Mouse (Mus musculus): ENCODE data around the gene Gucy2g. TPM values are rescaled to one million over a fixed set of nuclear protein-coding genes. Genes with fewer than 3 reads are reported as not detected.

Gene Gucy2g
- polyA plus RNA-seq, 1 experiment = not detected

DNA sequence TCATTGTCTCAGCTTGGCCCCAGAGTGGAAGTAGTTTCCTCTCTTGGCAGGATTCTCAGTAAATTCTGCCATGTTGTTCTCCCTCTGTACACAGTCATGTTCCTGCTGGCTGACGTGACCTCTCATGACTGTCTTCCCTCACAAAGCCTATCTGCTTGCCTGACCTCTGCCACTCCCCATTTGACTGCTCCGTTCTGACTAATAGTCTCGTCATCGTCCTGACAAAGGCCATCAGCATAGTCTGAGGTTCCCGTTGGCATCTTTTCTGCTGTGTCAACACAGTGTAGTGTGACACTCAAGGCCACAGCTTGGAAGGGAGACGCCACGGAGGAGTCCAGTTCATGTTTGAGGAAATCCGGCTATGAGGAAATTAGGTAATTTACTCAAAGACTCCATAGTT, 8.9 kb downstream of the Gucy2g start:
- H3K4me3 ChIP-seq (replicated peaks) = no peak overlapping the region
- peaks cover 26% of the 10 kb centered on the region for H3K4me1 ChIP-seq (ENCODE audit: control insufficient read depth)
- no peaks in the 10 kb centered on the region for H3K9me3 ChIP-seq (ENCODE audit: control insufficient read depth, low read length)
- no peaks in the 10 kb centered on the region for H3K36me3 ChIP-seq (ENCODE audit: control insufficient read depth)
- TF ChIP-seq TAL1 (IDR thresholded peaks at IDR 0.05; ENCODE audit: low read length) = no peak
- TF ChIP-seq GATA1 (IDR thresholded peaks at IDR 0.05; ENCODE audit: low read length) = no peak
- H3K27me3 ChIP-seq (ENCODE audit: control insufficient read depth) = no peaks in the 10 kb centered on the region

- TF ChIP-seq GATA1 (IDR thresholded peaks at IDR 0.05; ENCODE audit: low read length) = no peak
- no peak for TF ChIP-seq TAL1 (IDR thresholded peaks at IDR 0.05; ENCODE audit: low read length)
- no peaks in the 10 kb centered on the region for H3K9me3 ChIP-seq (ENCODE audit: control insufficient read depth, low read length)
- no peaks in the 10 kb centered on the region for H3K36me3 ChIP-seq (ENCODE audit: control insufficient read depth)
- H3K27me3 ChIP-seq (ENCODE audit: control insufficient read depth) = no peaks in the 10 kb centered on the region
- H3K4me1 ChIP-seq (ENCODE audit: control insufficient read depth) = peaks cover 26% of the 10 kb centered on the region
- H3K4me3 ChIP-seq (replicated peaks) = no peak overlapping the region
Observed at GRCm38 (mm10) chr19:55231081-55231480, 10.0 kb downstream of the Gucy2g start.

GRCm38 (mm10) chr19:55227135-55227534, 13.9 kb downstream of the Gucy2g start:
- Histone ChIP-seq H3K4me1 (ENCODE audit: control insufficient read depth) (peaks cover 11% of the 10 kb centered on the region), H3K36me3 (ENCODE audit: control insufficient read depth) (no peaks in the 10 kb centered on the region), H3K27me3 (ENCODE audit: control insufficient read depth) (0 out of 2 replicates have a peak, but pooled peaks cover 2% of the 10 kb centered on the region), H3K9me3 (ENCODE audit: control insufficient read depth, low read length) (no peaks in the 10 kb centered on the region), H3K4me3 (replicated peaks) (no peak overlapping the region)
- TF ChIP-seq GATA1 (IDR thresholded peaks at IDR 0.05; ENCODE audit: low read length) (no peak), TAL1 (IDR thresholded peaks at IDR 0.05; ENCODE audit: low read length) (no peak)

DNA sequence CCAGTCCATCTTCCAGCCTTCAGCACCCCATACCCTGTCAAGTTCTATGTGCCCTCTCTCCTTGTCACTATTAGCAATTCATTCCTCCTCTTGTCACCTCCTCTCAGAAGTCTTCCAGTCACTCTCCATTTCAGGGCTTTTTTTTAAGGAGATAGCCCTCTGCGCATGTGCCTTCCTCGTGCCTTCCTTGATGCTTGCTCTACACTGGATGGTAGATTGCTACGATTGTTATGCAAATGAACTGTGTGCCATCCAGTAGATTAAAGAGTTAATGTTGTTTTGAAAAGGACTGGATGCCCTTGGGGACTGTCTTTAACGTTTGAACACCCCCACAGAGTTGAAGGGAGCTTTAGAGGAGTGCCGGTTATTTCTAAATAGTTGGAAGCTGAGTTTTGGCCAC, 14.4 kb downstream of the Gucy2g start:
- TF ChIP-seq TAL1 (IDR thresholded peaks at IDR 0.05; ENCODE audit: low read length) = no peak
- no peak for TF ChIP-seq GATA1 (IDR thresholded peaks at IDR 0.05; ENCODE audit: low read length)
- peaks cover 8% of the 10 kb centered on the region for H3K4me1 ChIP-seq (ENCODE audit: control insufficient read depth)
- 0 out of 2 replicates have a peak, but pooled peaks cover 2% of the 10 kb centered on the region for H3K27me3 ChIP-seq (ENCODE audit: control insufficient read depth)
- no peaks in the 10 kb centered on the region for H3K9me3 ChIP-seq (ENCODE audit: control insufficient read depth, low read length)
- no peaks in the 10 kb centered on the region for H3K36me3 ChIP-seq (ENCODE audit: control insufficient read depth)
- no peak overlapping the region for H3K4me3 ChIP-seq (replicated peaks)

GRCm38 (mm10) chr19:55222268-55222667, 18.8 kb downstream of the Gucy2g start:
- TF ChIP-seq TAL1 (IDR thresholded peaks at IDR 0.05; ENCODE audit: low read length) (no peak), GATA1 (IDR thresholded peaks at IDR 0.05; ENCODE audit: low read length) (no peak)
- no peak overlapping the region for H3K4me3 ChIP-seq (replicated peaks)
- H3K27me3 ChIP-seq (ENCODE audit: control insufficient read depth) = 0 out of 2 replicates have a peak, but pooled peaks cover 2% of the 10 kb centered on the region
- no peaks in the 10 kb centered on the region for H3K9me3 ChIP-seq (ENCODE audit: control insufficient read depth, low read length)
- H3K36me3 ChIP-seq (ENCODE audit: control insufficient read depth) = no peaks in the 10 kb centered on the region
- H3K4me1 ChIP-seq (ENCODE audit: control insufficient read depth) = peaks cover 44% of the 10 kb centered on the region

DNA sequence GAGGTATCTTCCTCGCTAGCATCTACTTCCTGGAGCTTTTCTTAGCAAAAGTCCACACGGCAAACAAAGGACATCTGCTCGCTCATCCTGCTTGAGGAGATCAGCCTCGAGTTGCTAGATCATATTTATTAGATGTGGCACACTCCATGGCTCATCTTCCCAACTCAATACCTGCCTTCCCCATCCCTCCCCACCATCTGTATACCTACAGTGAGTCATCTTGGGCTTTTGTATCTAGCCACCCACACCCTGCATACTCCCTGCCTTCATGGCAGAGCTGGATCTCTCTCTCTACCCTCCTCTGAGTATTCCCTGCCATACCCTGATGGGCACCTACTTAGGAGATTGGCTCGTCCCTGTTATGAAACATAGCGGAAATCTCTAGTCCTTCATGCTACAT, 19.8 kb downstream of the Gucy2g start:
- no peaks in the 10 kb centered on the region for H3K9me3 ChIP-seq (ENCODE audit: control insufficient read depth, low read length)
- no peaks in the 10 kb centered on the region for H3K36me3 ChIP-seq (ENCODE audit: control insufficient read depth)
- no peak for TF ChIP-seq GATA1 (IDR thresholded peaks at IDR 0.05; ENCODE audit: low read length)
- H3K4me3 ChIP-seq (replicated peaks) = no peak overlapping the region
- peaks cover 47% of the 10 kb centered on the region for H3K4me1 ChIP-seq (ENCODE audit: control insufficient read depth)
- 0 out of 2 replicates have a peak, but pooled peaks cover 2% of the 10 kb centered on the region for H3K27me3 ChIP-seq (ENCODE audit: control insufficient read depth)

DNA sequence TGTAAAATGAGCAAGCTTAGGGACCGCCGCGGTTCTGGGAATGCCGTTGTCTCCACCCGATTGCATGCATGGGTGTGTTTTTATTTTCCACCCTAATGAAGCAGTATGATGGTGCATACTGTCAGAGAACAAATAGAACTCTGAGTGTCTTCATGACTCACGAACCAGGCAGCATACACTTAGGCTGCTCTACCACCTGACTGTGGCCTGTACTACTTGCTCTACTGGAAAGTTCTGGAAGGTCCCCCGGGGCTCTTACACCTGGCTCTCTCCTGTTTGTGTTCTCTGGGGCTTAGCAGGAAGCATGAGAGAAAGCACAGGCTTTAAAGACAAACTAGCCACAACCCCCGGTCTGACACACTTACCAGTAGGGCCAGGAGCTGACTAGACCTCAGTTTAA, 21.7 kb downstream of the Gucy2g start:
- H3K27me3 ChIP-seq (ENCODE audit: control insufficient read depth) = 0 out of 2 replicates have a peak, but pooled peaks cover 2% of the 10 kb centered on the region
- TF ChIP-seq TAL1 (IDR thresholded peaks at IDR 0.05; ENCODE audit: low read length) (no peak), GATA1 (IDR thresholded peaks at IDR 0.05; ENCODE audit: low read length) (no peak)
- no peaks in the 10 kb centered on the region for H3K36me3 ChIP-seq (ENCODE audit: control insufficient read depth)
- peak overlapping the region; percentile 61 for H3K4me3 ChIP-seq (replicated peaks)
- H3K4me1 ChIP-seq (ENCODE audit: control insufficient read depth) = peaks cover 47% of the 10 kb centered on the region
- no peaks in the 10 kb centered on the region for H3K9me3 ChIP-seq (ENCODE audit: control insufficient read depth, low read length)

GRCm38 (mm10) chr19:55218741-55219221, 22.3 kb downstream of the Gucy2g start:
- Histone ChIP-seq H3K27me3 (ENCODE audit: control insufficient read depth) (no peaks in the 10 kb centered on the region), H3K36me3 (ENCODE audit: control insufficient read depth) (no peaks in the 10 kb centered on the region), H3K9me3 (ENCODE audit: control insufficient read depth, low read length) (no peaks in the 10 kb centered on the region), H3K4me3 (replicated peaks) (peak overlapping the region; percentile 61), H3K4me1 (ENCODE audit: control insufficient read depth) (peaks cover 47% of the 10 kb centered on the region)
- peak; percentile 86 for TF ChIP-seq GATA1 (IDR thresholded peaks at IDR 0.05; ENCODE audit: low read length)
- TF ChIP-seq TAL1 (IDR thresholded peaks at IDR 0.05; ENCODE audit: low read length) = peak; percentile 79

DNA sequence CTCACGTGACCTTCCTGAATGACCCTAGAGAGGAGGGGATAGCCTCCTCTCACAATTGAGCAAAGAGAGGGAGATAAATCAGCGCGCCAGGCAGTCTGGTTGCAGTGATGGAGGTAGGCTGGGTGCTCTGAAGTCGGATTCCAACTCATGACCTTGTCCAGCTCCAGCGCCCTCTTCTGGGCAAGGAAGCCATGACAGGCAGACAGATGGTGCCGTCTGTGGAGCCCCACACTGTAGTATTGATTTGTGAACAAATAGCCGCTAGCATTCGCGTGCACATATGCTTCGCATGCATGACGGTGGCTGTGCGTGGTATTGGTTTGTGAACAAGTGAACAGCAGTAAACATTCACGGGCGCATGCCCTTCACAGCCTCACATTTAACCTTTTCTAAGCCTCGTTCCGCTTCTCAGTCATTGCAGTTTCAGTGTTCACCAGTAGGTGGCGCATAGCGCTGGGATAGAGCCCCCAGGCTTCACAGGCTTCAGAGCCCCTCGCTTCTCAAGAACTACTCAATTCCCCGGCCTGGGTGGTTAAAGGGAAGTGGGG, 22.8 kb downstream of the Gucy2g start:
- peaks cover 47% of the 10 kb centered on the region for H3K4me1 ChIP-seq (ENCODE audit: control insufficient read depth)
- H3K36me3 ChIP-seq (ENCODE audit: control insufficient read depth) = no peaks in the 10 kb centered on the region
- H3K27me3 ChIP-seq (ENCODE audit: control insufficient read depth) = no peaks in the 10 kb centered on the region
- no peak for TF ChIP-seq GATA1 (IDR thresholded peaks at IDR 0.05; ENCODE audit: low read length)
- TF ChIP-seq TAL1 (IDR thresholded peaks at IDR 0.05; ENCODE audit: low read length) = no peak
- H3K9me3 ChIP-seq (ENCODE audit: control insufficient read depth, low read length) = no peaks in the 10 kb centered on the region
- peak overlapping the region; percentile 61 for H3K4me3 ChIP-seq (replicated peaks)

GRCm38 (mm10) chr19:55217365-55217764, 23.7 kb downstream of the Gucy2g start:
- Histone ChIP-seq H3K36me3 (ENCODE audit: control insufficient read depth) (no peaks in the 10 kb centered on the region), H3K27me3 (ENCODE audit: control insufficient read depth) (no peaks in the 10 kb centered on the region), H3K4me1 (ENCODE audit: control insufficient read depth) (peaks cover 47% of the 10 kb centered on the region), H3K9me3 (ENCODE audit: control insufficient read depth, low read length) (no peaks in the 10 kb centered on the region), H3K4me3 (replicated peaks) (no peak overlapping the region)
- TF ChIP-seq TAL1 (IDR thresholded peaks at IDR 0.05; ENCODE audit: low read length) (no peak), GATA1 (IDR thresholded peaks at IDR 0.05; ENCODE audit: low read length) (no peak)

All from erythroblast, embryonic 14.5 days (primary cell).